Mouse (Mus musculus) urinary bladder, postnatal 4 days (tissue): ENCODE measurements around the gene Srl.
"Not testable (repeated sequence)": the region's sequence is repeated elsewhere in the genome, so short reads cannot be mapped to it uniquely, and the experiment has no call there.

ENCODE experiments used
- DNase-seq, 2 experiments: peaks; one replicate each; pipeline ENCODE4 v3.0.0; 2021 to 2022; ENCODE audit warnings: low spot score in 2 of 2

Srl gene

DNA sequence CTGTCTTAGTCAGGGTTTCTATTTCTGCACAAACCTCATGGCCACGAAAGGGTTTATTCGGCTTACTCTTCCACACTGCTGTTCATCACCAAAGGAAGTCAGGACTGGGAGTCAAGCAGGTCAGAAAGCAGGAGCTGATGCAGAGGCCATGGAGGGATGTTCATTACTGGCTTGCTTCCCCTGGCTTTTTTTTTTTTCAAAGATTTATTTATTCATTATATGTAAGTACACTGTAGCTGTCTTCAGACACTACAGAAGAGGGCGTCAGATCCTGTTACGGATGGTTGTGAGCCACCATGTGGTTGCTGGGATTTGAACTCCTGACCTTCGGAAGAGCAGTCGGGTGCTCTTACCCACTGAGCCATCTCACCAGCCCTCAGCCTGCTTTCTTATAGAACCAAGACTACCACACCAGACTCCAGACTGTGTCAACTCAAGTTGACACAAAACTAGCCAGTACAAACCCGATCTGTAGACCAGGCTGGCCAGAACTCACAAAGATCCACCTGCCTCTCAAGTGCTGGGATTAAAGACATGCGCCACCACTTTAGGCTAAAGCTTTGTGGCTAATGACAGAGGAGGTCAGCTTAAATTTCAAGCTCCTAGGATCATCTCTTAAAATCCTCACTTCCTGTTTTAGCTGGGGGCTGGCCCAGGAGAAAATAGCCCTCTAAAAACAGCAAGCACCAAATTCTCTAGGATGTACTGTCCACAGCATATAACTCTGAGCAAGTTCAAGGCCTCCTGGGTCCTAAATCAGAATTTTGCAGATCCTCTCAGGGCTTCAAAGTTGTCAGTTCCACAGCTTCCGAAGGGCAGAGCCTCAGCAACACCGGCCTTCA, 67.4 kb downstream of the Srl start:
- not testable (repeated sequence) for DNase-seq

GRCm38 (mm10) chr16:4473231-4473630, 68.4 kb downstream of the Srl start:
- no peak for DNase-seq

DNA sequence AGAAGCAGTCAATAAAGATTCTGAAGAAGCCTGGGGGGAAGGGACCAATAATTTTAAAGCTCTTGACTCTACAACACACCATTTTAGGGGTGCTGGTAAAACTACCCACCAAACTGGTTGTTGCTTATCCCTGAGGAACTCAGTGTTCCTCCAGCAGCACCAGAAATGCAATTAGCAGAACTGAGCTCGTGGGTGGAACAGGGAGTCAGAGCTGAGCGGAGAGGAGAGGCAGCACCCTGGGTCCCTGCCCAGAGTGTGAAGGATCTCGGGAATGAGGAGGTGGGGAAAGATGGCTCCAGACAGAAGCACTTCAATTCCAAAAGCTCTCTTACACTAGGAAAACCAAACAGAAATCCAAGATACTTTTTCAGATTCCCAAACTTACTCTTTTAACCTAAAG, 68.9 kb downstream of the Srl start:
- DNase-seq = peak in 1 of 2 experiments; percentile 58

DNA sequence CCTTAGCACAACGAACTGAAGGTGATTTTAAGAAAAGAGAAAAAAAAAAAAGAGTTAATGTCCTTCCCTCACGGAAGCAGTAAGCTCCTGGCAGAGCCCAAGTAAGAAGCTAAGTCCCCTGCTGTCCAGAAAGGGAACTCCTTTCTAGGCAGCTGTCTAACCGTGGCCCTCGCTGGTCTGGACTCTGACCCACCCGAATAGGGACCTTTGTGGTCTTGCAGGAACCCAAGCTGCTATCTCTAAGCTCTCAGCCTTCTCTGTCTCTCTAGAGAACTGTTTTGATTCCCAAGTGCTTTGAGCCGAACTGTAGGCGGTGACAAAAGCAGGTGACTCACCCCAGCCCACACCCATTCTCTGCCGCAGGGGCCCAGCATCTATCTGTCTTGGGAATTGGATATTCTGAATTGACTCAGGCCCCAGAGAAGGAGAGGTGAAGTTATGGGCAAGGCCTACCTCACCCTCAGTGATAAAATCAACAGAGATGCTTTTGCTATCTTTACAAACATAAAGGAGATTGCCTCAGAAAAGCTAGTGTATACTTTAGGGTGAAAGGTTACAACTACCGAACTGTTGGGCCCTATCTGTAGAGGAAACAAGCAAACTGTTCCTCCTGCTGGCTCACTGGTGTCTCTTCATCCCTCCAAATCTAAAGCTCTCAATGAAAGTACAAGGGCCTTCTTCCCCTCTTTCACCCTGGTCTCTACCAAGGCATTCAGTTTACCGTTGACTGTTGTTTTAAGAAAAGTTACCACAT, 71.8 kb downstream of the Srl start:
- no peak for DNase-seq

- DNase-seq = no peak
These were observed 77.0 kb downstream of the Srl start for GRCm38 (mm10) chr16:4464529-4465089.

- no peak for DNase-seq
These were observed 83.7 kb downstream of the Srl start for GRCm38 (mm10) chr16:4457927-4458326.

DNA sequence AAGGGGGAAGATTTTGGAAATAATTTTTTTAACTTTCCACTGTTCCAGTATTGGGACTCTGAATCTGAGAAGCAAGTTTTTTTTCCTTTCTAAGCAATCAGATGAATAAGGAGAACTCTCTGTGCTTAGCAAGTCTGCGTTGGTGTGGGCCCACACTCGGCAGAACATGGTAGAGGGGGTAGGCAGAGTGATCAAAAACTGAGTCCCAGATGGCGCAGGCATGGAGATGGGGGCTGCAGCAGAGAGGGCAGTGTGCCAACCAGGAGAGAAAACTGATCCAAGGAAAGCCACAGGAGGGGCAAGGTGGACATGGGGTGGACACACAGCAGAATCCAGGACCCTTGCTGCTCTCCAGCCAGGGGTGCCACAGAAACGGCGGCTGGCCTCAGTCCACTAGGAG, 85.2 kb downstream of the Srl start:
- DNase-seq = no peak

- no peak for DNase-seq
These were observed 85.9 kb downstream of the Srl start for GRCm38 (mm10) chr16:4455693-4456092.

DNA sequence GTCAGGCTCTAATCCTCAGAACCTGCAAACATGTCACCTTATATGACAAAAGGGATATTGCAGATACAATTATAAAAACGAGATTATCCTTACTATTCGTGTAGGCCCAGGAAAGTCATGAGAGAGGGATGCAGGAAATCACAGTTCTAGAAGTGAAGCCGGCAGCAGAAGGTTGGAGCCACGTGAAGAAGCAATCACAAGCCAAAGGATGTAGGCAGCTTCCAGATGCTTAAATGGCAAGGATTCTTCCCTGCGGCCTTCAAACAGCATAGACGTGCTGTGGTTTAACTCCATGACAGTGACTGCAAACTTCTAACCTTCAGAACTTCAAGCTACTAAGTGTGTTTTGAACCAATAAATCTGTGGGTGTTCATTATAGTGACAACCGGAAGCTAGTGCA, 87.1 kb downstream of the Srl start:
- DNase-seq = no peak

DNA sequence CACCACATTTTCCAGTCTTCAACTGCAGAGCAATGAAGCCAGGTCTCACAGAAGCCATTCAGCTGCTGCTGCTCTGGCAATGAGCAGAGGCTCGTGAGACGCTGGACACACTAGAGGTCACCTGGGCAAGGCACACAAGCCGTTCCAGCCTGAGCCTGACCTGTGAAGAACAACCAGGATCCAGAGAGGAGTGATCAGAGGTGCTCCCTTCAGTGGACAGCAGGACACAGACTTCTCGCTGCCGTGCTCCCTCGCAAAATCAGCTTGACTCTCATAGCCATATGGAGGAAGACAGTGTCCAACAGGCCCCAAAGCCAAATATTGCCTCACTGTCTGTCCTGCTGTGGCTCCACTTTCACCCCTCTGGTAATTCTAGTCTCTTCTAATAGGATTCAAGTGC, 92.2 kb downstream of the Srl start:
- no peak for DNase-seq

DNA sequence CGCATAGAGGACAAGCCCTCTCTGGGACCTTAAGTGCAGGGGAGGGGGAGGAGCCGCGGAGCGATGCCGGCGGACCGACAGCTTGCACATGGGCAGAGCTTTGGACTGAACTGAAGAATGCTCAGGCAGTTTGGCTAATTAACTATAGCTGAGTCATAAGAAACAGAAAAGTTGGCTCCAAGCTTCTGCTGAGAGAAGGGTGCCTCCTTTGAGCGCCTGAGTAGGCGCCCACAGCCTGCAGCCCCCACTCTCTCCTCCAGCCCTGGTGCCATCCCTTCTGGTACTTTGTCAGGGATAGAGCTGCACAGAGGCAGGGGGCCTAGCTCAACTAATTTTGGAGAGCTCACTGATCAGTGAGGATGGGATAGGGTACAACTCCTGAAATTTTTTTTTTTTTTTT, 93.4 kb downstream of the Srl start:
- no peak for DNase-seq

GRCm38 (mm10) chr16:4446395-4446794, 95.2 kb downstream of the Srl start:
- DNase-seq = no peak

- no peak for DNase-seq
These were observed 97.2 kb downstream of the Srl start for GRCm38 (mm10) chr16:4444378-4444777.

DNA sequence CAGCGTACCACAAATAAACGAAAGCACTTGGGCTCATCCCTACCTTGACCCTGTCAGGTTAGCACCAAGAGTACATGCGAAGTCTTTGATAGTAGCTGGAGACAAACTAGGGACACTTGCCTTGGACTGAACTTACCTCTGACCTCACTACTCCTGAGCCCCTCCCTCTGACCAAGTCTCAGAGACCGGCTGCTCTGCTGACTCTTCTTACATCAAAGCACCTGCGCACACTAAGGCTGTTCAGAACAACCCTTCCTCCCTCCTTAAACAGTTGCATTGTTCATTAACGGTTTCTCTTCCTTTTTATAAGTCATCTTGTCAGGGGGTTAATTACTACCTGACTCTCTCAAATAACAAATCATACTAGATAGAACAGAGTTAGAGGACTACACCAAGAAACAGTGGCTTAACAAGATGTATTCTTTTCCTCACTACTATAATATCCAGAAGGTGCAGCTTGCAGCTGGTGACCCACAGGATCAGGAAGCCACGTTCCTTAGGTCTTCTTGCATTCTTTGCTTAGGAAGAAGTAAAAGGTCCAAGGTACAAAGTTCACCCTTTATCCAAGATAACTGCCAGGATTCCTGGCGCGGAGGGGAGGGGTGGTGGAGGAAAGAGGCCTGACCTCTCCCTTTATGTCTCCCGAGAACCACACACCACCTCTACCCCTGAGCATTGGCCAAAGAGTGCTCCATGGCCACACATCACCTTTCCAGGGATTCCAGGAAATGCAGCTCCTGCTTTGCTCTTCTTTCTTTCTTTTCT, 102.1 kb downstream of the Srl start:
- no peak for DNase-seq

DNA sequence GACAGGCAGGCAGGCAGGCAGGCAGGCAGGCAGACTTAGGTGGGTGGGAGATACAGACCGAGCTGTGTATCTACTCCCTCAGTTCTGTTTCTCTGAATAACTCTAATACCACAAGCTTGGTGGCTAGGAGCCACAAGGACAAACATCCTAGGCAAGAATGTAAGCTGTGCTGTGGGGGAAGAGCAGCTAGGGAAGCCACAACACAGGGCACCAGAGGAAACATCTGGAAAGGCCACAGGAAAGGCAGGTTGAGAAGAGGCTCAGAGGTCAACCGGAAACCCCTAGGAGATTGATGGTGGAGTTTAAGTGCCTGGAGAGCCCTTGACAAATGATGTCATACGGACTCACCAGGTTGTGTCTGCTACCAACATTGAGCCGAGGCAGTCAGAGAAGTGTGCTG, 104.9 kb downstream of the Srl start:
- DNase-seq = no peak

- DNase-seq = no peak
These were observed 106.2 kb downstream of the Srl start for GRCm38 (mm10) chr16:4435371-4435770.

- DNase-seq = no peak
These were observed 109.8 kb downstream of the Srl start for GRCm38 (mm10) chr16:4431841-4432240.

GRCm38 (mm10) chr16:4431013-4431412, 110.6 kb downstream of the Srl start:
- no peak for DNase-seq

DNA sequence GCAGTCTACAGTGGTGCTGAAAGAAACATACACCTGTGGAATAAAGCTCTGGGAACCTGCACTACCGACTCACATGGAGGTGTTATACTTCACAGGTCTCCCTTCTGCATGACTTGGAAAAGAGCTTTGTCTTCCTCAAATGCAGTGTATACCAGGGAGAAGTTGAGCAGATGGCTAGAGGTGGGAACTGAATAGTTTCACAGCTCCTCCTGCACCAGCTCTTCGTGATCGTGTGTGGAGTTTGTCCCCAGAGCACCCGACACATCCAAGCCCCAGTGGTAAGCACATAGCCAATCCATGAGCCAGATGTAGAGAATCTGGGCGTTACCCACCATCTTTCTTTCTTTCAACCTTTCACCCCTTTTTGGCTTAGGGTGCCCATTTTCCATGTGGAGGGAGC, 111.4 kb downstream of the Srl start:
- no peak for DNase-seq
